Mouse (Mus musculus) cerebellum, adult 11 months (tissue): Measurements from ENCODE around the gene Dlgap1.
A peak's percentile ranks its signal among the peaks of the same experiment; 100 is the strongest.

Experiments used
- DNase-seq: peaks from one replicate; pipeline ENCODE4 v3.0.0; 2022

Gene Dlgap1

DNA sequence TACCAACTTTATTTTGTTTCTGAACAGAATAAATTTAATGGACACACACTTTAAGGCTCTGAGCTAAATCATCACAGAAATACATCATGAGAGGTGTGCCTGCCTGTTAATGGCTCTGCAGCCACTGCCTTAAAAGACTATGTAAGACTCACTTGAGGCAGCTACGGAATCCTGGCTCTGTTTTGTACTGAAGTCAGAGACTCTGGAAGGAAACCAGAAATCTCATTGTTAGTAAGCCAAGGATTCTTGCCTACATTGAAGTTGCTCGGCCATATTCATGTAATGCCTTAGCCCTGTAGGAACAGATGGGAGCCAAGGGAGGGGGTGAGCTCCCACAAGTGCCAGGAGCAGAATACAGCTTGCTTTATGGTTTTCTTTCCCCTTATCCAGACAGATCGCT is 394.7 kb downstream of the Dlgap1 start:
- peak; percentile 72 for DNase-seq

DNA sequence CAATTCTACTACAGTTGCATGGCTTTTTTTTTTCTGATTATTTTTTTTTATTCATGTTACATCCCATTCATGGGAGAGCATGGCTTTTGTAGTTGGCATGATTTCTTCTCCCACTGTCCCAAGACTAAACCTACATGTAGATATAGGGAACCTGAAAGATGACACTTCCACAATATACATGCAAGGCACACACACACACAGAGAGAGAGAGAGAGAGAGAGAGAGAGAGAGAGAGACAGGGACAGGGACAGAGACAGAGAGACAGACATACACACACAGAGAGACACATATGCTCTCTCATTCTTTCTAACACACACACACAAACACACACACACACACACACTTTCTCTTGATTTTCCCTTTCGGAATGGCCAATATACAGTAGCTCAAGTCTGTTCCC is 395.1 kb downstream of the Dlgap1 start:
- DNase-seq = no peak

DNA sequence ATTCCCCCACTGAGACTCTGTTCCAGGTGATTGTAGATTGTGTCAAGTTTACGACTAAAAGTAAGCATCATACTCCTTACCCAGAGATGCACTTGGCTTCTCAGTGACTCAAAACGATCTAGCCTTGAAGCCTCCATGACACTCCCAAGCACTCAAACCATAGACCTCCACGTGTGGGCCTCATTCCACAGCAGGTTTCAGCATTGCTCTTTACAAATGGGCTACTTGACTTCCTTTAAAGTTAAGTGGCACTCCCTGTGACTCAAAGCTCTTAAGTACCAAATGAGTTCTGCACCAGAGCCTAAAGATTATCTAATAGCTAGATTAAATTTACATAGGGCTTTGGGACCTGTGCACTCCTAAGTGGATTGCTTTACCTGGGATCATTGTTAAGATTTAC is 400.3 kb downstream of the Dlgap1 start:
- DNase-seq = no peak

DNA sequence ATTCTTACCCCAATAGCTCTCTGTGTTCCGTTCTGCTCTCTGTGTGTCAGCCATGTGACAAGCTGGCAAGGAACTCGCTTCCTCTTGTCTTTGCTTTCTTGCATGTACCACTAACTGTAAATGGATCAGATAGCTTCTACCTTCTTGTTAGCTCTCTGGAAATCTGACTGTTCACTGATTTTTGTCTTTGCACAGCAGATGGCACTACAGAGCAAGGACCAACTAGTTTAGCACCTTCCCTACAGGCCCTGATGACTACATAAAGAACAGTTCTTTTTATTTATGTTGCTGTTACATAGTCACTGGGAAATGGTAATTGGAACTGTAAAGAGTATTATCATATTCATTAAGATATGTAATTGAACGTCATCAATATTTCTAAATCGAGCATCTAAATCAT is 408.1 kb downstream of the Dlgap1 start:
- peak; percentile 29 for DNase-seq

DNA sequence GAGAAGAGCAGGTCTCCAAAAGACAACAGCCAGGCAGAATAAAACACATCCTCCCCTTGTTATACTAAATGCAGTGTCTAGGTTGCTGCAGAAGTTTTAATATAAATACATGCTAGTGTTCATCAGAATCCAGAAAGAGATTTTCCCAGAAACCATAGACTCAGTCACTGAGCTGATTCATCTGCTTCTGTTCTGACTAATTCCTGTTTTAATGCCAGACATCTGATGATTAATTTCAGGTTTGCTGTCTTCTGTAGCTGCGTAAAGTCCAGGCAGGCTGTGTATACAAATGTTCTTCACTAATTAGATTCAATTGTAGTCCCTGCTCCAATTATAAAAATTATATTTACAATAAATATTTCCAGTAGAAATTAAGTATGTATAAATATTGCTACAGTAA is 419.6 kb downstream of the Dlgap1 start:
- no peak for DNase-seq

DNA sequence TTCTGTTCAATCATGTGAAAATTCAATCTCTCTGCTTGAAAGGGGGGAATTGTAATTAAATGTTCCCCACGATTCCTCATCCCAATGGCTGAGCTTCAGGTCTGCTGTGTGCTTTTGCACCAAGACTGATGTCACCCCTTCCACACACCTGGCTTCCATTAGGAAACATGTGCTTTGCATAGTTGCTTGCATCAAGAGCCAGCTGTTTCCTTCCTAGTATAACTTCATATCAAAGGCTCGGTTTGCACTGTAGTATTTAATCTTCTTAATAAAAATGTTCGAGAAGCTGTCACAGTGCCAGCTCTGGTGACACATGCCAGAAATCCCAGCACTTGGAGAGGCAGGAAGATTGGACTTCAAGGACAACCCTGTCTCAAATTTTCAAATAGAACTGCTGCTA is 428.3 kb downstream of the Dlgap1 start:
- peak; percentile 17 for DNase-seq

DNA sequence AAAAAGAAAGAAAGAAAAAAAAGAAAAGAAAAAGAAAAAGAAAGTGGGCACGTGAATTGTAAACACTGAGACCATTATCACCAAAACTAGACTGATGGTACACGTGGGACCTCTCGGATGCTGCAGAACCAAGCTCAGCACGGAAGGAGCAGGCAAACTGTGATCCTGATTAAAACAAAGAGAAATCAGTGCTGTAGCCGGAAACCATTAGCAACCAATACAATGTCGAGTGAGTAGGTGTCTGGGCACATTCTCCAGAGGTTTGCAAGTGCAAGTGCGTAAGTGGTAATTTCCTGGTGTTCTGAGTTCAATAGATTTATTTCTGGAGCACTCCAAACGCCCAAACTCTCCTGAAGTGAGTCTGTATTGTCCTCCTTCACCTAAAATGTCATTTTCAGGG is 428.8 kb downstream of the Dlgap1 start:
- no peak for DNase-seq

DNA sequence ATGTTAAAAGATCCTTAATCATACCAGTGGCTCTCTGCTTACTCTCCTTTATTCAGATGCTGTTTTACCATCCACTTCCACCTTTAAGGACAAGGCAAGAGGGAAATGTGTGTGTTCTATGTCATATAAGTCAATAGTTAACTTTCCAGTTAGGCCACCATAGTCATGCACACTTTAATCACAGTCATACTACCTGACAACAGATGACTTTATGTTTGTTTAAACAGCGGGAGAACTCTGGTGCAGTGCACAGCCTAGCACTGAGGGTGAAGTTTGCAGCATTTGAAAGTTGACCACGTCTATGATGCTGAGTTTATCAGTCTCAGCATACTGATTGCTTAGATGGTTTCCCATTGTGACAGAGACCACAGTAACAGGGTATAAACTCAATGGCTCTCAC is 433.0 kb downstream of the Dlgap1 start:
- no peak for DNase-seq

DNA sequence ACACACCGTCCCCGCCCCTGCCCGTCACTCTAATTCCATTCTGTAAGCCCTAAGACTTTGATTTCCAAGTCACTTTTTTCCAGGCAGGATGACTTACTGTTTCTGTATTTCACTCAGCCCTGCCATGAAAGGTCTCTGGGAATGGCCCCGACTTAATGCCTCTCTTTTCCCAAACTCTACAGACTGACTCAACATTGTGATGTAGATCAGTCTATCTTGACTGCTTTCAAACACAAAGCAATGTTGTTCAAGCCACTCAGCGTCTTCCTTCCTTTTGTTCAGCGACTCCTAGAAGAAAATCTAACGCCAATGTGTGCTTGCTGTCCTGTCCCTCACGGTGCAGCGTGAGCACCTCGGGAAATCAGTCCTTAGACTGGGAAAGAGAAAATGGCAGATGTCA is 434.9 kb downstream of the Dlgap1 start:
- DNase-seq = no peak

DNA sequence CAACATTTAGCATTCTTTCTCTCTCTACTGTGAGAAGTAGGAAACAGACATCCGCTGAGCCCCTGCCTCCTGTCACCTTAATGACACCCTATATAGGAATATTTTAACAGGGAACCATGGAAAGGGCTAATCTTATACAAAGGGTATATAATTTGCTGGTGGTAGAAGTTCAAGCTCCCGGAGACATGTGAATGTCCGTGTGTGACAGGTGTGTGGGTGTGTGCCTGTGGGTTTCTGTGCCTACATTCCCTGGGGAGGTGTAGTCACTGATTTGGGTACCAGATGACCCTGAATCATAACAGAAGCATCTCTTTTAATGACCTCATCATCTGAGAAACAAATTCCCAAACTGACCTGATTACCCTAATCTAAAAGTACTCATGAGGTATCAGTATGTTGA is 445.3 kb downstream of the Dlgap1 start:
- no peak for DNase-seq

DNA sequence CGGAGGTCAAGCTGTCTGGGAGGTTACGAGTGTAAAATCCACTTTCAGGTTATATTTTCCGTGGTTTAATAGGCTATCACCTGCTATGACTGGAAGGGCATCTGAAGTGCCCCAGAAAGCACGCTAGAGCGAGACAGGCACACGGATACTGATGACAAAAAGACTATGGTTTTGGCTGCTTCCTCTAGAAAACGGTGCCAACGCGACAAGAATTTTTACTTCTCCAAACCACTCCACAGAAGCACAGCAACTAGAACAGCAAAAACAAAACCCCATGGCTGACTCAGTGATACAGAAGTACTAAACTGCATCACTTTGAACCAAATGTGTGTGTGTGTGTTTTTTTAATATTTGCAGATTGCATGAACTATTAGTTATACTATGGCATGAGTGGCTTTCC is 459.0 kb downstream of the Dlgap1 start:
- DNase-seq = no peak

DNA sequence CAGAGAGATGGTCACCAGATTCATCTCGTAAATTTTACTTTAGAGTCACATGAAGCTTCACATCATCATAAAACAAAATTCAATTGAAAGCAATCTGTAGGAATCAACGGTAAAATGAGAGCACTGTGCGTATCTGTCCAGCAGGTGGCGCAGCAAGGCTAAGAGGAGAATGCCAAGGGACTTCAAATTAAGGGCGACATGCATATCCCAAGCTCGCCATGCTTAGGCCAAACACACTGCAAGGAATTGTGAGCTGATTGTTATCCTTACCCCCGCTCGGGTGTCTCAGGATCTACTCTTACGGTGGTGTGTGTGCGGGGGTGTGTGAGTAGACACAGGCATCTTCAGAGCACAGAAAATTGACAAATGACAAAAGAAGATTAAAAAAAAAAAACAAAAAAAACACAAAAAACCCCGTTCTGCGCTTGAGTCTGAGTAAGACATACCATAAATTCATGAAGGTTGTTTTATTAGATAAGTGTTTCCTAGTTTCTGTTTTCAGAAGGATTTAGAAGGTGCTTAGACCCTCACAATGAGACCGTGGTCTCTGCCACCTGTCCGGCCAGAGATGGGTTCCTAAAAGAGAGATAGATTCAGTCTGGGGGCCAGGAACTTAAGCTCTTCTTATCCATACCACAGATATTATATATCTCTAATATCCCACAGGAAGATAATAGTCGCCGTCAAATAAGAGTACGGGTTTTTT is 461.0 kb downstream of the Dlgap1 start:
- peak; percentile 83 for DNase-seq

DNA sequence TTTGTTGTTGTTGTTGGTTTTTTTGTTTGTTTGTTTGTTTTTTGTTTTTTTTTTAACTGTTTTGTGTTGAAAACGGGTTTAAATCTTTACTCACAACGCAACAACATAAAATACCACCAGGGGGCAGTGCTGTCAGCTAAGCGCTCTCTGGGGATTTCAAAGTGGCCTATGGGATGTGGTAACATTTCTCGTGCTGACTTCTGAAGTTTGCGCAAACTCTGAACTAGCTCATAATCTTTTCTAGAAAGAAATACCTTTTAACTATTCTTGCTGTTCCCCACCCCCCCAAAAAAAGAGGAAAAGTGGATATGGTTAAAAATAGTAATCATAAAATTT is 461.5 kb downstream of the Dlgap1 start:
- DNase-seq = peak; percentile 59

DNA sequence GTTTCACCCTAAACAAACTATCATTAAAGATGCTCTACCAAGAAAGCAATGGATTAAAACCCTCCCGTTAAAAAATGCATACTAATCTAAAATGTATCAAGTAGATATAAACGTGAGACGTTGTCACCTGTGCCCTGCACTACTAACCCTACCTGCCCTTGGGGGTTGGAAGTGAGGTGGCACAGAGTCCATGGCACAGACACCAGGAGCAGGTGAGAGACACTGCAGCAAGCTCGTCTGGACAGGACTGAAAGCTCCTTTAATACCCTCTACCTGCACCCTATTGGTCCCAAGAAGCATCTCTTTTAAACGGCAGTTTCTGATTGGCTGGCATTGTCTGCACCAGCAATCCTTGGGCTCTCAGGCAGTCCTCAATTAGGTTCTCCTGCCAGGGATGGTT is 464.0 kb downstream of the Dlgap1 start:
- no peak for DNase-seq

DNA sequence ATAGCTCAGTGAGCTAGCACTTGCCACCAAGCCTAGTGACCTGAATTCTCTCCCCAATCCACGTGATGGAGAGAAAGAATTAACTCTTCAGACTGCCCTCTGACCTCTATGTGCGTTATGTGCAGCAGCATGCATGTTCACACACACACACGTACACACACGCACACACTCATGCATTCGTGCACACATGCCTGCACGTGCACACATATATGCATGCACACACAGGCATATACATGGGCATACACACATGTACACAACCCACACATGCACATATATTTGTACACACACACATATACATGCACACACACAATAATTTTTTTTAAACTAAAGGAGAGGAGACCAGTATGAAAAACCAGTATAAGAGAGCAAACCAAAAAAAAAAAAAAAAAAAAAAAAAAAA is 465.7 kb downstream of the Dlgap1 start:
- no peak for DNase-seq

DNA sequence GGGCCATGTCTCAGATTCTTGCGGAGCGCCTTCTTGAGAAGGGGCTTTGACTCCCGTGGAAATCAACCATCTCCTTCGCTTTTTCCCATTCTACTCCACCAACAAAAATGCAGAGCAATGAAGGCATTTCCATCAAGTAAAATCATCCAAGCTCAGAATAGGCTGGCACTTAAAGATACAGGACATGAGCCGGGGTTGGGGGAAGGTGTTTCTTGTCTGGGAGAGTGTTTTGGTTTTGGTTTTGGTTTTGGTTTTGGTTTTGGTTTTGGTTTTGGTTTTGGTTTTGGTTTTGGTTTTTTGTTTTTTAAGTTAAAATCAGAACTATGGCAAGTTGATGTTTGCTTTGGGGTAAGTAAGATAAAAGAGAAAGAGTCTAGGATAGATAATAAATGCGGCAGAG is 466.7 kb downstream of the Dlgap1 start:
- DNase-seq = no peak

DNA sequence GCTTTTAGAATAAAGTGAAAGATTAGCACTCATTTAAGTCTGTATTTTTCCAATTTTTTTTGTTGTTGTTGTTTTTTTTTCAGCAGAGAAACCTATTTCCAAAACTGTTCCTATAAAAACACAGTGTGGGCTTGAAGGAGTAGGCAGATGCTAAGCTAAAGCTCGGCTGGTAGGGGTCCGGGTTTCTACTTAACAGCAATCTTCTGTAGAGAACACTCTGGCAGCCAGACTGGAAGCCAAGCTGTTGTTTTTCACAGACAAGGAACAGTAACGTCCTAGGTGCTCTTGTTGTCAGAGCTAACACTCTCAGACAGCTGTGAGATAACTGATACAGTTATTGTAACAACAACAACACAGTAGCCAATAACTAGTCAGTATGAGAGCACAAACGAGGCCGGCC is 468.4 kb downstream of the Dlgap1 start:
- no peak for DNase-seq

DNA sequence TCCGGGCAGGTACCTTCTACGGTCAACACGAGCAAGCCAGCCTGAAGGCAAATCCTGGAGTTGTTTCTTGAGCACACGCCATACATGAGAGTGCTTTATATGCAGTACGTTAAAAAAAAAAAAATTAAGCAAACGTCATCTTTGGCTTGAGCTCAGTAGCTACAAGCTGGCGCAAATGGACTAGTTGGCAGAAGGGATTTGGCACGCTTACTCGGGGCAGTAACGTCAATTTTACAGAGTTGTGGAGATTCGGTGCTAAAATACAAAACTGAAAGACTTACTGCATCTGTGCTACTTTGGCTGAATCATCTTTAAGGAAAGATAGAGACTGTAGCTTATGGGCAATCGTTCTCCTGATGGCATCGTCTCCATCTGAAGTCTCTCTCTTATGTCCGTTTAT is 474.1 kb downstream of the Dlgap1 start:
- peak; percentile 66 for DNase-seq

DNA sequence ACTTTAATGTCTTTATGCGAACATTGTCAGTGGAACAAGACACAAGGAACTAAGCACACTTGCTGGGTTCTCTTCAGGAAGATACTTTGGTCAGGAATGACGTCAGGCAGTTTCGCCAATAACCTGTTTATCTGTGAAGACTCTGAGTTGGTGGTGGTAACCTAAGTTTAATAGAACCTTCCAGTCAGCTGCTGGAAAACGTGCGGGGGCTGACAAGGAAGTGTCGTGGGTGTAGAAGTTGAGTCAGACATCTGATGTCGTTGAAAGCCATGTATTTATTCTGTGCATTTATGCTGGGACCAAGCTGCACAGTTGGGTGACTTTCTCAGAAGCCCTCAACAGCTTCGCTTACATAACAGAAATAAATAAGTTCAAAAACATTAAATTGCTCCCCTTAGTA is 477.6 kb downstream of the Dlgap1 start:
- no peak for DNase-seq

DNA sequence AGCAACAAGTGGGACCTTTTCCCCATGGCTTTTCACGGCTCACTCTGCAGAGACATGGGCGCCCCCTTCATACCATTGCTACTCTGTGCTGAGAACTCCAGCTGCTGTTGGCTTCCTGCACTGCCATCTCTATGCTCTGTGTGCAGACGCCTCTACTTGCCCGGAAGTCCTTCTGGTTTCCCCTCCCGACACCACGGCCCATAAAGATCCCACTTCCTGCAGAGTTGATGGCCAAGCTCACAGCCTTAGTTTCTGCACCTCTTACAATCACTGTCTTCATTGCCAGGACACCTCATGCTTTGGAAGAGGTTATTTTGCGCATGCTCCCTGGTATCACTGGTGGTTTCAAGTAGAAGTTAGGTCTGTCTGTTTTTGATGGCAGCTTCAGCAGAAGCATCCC is 486.2 kb downstream of the Dlgap1 start:
- no peak for DNase-seq

DNA sequence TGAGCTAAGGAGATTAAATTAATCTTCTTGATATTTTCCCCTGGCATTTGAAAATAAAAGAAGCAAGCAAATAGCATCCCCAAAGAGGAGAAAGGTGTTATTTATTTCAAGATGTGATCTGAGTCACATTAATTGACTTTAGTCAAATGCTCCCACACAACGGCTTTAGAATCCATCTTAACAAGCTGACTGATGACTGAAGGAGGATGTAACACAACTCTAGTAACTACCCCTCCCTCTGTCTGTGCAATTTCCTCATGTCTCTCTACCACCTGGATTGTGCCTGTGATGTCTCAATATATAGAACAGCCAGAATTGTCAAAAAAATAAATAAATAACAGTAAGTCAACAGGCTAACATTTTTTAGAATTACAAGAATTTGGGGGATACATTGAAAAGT is 488.2 kb downstream of the Dlgap1 start:
- no peak for DNase-seq

DNA sequence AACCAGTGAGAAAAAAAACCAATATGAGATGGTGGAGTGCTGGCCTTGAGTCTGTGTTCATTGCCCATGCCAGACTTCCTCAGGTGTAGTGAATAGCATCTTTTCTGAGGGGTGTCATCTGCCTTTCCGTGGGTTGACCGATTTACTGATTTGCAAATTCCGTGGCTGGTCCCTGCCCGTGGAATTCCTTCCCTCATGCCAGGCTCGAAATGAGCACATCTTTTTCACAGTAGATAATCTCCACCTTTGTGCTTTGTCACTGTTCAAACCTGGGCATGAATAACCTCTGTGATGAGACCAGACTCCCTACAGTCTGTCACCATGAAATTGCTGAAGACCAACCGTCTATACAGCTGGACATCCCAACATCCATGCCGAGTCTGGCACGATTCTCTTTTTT is 493.4 kb downstream of the Dlgap1 start:
- DNase-seq = no peak

DNA sequence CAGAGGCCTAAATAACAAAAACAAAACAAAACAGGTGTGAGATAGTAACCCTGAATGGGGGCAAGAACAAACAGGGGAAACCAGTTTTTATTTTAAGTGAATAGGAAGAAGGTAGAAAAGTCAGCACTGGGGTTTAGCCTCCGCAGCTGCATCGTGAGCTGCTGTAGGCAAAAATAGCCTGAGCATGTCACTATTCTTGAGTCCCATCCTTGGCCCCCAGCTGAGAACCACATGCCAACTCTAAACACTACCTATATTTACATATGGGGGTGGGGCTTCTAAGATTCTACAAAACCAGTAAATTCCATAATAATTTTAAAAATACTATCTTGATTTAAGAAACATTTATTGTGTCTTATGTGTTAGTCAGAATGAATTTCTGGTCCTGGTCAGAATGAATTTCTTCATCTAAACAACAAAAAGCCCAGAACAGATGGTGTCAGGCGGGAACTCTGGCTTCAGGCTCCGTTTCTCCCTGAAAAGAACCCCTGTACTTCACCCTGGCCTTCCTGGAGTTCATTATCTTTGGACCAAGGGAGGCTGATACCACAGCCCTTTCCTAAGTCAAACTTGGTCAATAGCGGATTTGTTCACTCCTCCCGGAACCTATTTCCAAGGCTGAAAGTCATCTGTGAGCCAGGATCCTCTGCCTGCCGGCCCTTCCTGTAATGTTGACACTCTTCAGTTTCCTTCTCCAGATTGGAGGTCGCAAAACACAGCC is 494.1 kb downstream of the Dlgap1 start:
- peak; percentile 53 for DNase-seq

DNA sequence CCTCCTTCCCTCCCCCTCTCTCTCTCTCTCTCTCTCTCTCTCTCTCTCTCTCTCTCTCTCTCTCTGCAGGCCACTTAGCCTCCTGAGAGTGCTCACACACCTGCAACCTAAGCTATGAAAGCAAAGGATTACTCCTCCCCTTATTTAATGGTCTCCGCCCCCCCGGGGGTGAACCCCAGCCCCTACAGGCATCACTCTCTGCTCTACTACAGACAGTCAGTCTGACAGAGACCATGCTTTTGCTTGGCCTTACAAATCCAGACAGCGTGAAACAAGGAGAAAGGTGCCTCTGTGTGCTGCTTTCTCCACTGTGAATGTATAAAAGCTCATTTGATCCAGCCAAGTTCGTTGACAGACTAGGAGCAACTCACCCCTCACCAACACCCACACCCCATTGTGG is 497.5 kb downstream of the Dlgap1 start:
- DNase-seq = no peak

DNA sequence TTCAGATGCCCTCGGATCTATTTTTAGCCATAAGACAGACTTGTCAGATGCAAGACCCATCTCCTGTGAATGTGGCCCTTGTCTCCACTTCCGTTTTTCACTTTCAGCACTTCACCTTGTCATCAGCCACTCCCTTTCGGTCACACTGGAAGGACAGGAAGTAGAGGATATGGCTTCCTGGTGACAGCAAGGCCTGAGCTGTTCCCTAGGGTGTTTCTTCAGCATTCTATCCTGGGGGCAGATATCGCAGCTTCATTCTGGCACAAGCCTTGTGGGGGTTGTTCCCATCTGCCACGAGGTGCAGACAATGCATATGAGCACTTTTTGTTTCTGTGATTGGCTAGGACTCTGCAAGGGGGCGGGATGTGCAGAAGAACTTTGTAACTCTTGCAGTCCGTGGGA is 502.1 kb downstream of the Dlgap1 start:
- no peak for DNase-seq
